Mouse (Mus musculus): ENCODE measurements around the gene Prkce.
A peak's percentile ranks its signal among the peaks of the same experiment; 100 is the strongest.

- TF ChIP-seq CTCF (IDR thresholded peaks at IDR 0.05; ENCODE audit: low read depth), result peak; percentile 38
- TF ChIP-seq EP300 (IDR thresholded peaks at IDR 0.05; ENCODE audit: low read depth), result no peak
These were observed 41.7 kb upstream of the Prkce start for GRCm38 (mm10) chr17:86125908-86126307.
